Mouse (Mus musculus): ENCODE data around the gene Slc47a2. TPM values are rescaled to one million over a fixed set of nuclear protein-coding genes. Genes with fewer than 3 reads are reported as not detected.
A peak's percentile ranks its signal among the peaks of the same experiment; 100 is the strongest.

Gene Slc47a2
- total RNA-seq, 1 experiment: 4.1 TPM

DNA sequence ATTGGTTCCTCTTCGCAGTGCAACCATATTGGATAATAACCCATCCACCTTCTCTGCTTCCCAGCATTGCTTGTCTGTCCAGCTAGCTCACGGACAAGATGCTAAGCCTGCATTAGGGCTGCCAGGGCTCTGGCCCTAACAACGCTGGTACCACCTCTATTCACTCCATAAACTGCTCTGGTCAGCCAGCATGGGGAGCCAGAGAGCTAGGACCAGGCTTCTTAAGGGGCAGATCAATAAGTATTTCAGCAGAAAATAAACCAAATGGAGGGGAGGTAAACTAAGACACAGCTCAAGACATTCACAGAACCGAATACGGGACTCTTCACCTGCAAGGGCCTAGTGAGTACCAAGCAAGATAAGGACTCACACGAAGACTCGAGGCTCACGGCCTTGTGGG is 3.5 kb upstream of the Slc47a2 start:
- no peaks in the 10 kb centered on the region; a peak in 1 of 4 replicates for H3K4me1 ChIP-seq (ENCODE audit: control insufficient read depth in 2 of 2, insufficient read depth in 2 of 2, low read length in 2 of 2, poor library complexity in 1 of 2)
- TF ChIP-seq ZC3H11A (IDR thresholded peaks at IDR 0.05; ENCODE audit: borderline replicate concordance, low read depth, low read length) (no peak), ZNF384 (IDR thresholded peaks at IDR 0.05; ENCODE audit: low read depth, low read length) (no peak), MAFK (IDR thresholded peaks at IDR 0.05; ENCODE audit: insufficient read depth, low read depth, low read length) (no peak), HCFC1 (IDR thresholded peaks at IDR 0.05; ENCODE audit: borderline replicate concordance, insufficient read depth, low read length) (no peak), CHD2 (IDR thresholded peaks at IDR 0.05; ENCODE audit: low read depth, low read length) (no peak)
- no peak overlapping the region for H3K9ac ChIP-seq (ENCODE audit: insufficient read depth, low read depth, low read length, poor library complexity, severe bottlenecking)
- H3K27ac ChIP-seq (ENCODE audit: insufficient read depth, low read depth, low read length, poor library complexity, severe bottlenecking): no peak overlapping the region
- in situ Hi-C loops (cut with MboI; ENCODE audit: low sequenced_read_pairs in 2 of 2, unreplicated experiment in 2 of 2): no loop called here
- no peak for DNase-seq (ENCODE audit: low read depth, low spot score)
- no peaks in the 10 kb centered on the region for H3K9me3 ChIP-seq (ENCODE audit: control insufficient read depth, insufficient read depth, low read depth, low read length)
- H3K4me3 ChIP-seq (ENCODE audit: insufficient read depth in 1 of 2, low read depth in 1 of 2, low read length in 2 of 2, poor library complexity in 1 of 2, severe bottlenecking in 1 of 2): no peak overlapping the region
- peaks cover 2% of the 10 kb centered on the region; the same call in 1 of the 2 replicates for H3K36me3 ChIP-seq (ENCODE audit: control insufficient read depth, insufficient read depth, low read length, poor library complexity, severe bottlenecking)

DNA sequence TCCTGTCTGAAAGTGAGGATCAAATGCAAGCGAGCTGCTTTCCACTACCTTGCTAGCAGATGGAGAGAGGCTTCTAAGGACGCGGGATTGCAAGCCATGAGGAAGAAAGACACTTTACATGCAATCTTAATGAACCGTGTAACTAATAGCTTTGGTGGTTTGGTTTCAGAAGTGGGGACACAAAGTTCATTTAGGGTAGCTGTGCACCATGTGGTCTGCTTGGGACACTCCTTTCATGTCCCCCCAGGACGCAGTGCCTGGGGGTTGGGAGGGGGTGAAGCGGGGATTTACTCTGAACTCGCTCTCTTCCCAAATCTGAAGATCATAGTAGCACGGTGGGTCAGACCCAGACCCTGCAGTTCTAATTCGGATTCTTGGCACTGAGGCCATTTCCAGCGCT is 689 bp downstream of the Slc47a2 start:
- 0 out of 4 replicates have a peak, but pooled peaks cover 0 to 2% of the 10 kb centered on the region in 2 experiments for H3K4me1 ChIP-seq (ENCODE audit: control insufficient read depth in 2 of 2, insufficient read depth in 2 of 2, low read length in 2 of 2, poor library complexity in 1 of 2)
- in situ Hi-C loops (cut with MboI; ENCODE audit: low sequenced_read_pairs in 2 of 2, unreplicated experiment in 2 of 2): no loop called here
- H3K36me3 ChIP-seq (ENCODE audit: control insufficient read depth, insufficient read depth, low read length, poor library complexity, severe bottlenecking): no peaks in the 10 kb centered on the region
- no peak overlapping the region for H3K27ac ChIP-seq (ENCODE audit: insufficient read depth, low read depth, low read length, poor library complexity, severe bottlenecking)
- no peaks in the 10 kb centered on the region for H3K9me3 ChIP-seq (ENCODE audit: control insufficient read depth, insufficient read depth, low read depth, low read length)
- no peak overlapping the region for H3K9ac ChIP-seq (ENCODE audit: insufficient read depth, low read depth, low read length, poor library complexity, severe bottlenecking)
- no peak for DNase-seq (ENCODE audit: low read depth, low spot score)
- peak overlapping the region; percentile 12 to 59; a peak in 2 of 4 replicates for H3K4me3 ChIP-seq (ENCODE audit: insufficient read depth in 1 of 2, low read depth in 1 of 2, low read length in 2 of 2, poor library complexity in 1 of 2, severe bottlenecking in 1 of 2)
- TF ChIP-seq HCFC1 (IDR thresholded peaks at IDR 0.05; ENCODE audit: borderline replicate concordance, insufficient read depth, low read length): no peak
- no peak for TF ChIP-seq ZNF384 (IDR thresholded peaks at IDR 0.05; ENCODE audit: low read depth, low read length)
- TF ChIP-seq CHD2 (IDR thresholded peaks at IDR 0.05; ENCODE audit: low read depth, low read length): no peak
- TF ChIP-seq ZC3H11A (IDR thresholded peaks at IDR 0.05; ENCODE audit: borderline replicate concordance, low read depth, low read length): no peak
- TF ChIP-seq MAFK (IDR thresholded peaks at IDR 0.05; ENCODE audit: insufficient read depth, low read depth, low read length): no peak

DNA sequence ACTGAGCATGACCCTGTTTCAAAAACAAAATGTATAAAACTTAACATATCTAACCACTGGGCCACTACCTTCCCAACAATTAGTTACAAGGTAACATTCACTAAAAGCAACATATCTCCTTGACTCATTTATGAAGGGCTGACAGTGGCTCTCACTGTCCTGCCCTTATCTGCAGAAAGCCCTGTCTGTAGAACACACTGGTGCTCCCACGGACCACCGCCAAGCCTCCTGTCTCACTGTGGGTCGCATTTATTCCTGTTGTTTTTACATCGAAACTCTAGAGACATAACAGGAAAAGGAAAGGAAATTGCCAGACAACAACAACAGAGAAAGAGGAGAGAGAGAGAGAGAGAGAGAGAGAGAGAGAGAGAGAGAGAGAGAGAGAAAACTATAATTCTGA is 1.4 kb downstream of the Slc47a2 start:
- Histone ChIP-seq H3K4me3 (ENCODE audit: insufficient read depth in 1 of 2, low read depth in 1 of 2, low read length in 2 of 2, poor library complexity in 1 of 2, severe bottlenecking in 1 of 2) (no peak overlapping the region), H3K4me1 (ENCODE audit: control insufficient read depth in 2 of 2, insufficient read depth in 2 of 2, low read length in 2 of 2, poor library complexity in 1 of 2) (peaks cover 0 to 7% of the 10 kb centered on the region in 2 experiments; a peak in 1 of 4 replicates), H3K9me3 (ENCODE audit: control insufficient read depth, insufficient read depth, low read depth, low read length) (no peaks in the 10 kb centered on the region), H3K36me3 (ENCODE audit: control insufficient read depth, insufficient read depth, low read length, poor library complexity, severe bottlenecking) (no peaks in the 10 kb centered on the region), H3K9ac (ENCODE audit: insufficient read depth, low read depth, low read length, poor library complexity, severe bottlenecking) (no peak overlapping the region), H3K27ac (ENCODE audit: insufficient read depth, low read depth, low read length, poor library complexity, severe bottlenecking) (no peak overlapping the region)
- DNase-seq (ENCODE audit: low read depth, low spot score): no peak
- in situ Hi-C loops (cut with MboI; ENCODE audit: low sequenced_read_pairs in 2 of 2, unreplicated experiment in 2 of 2): no loop called here
- TF ChIP-seq ZNF384 (IDR thresholded peaks at IDR 0.05; ENCODE audit: low read depth, low read length): no peak
- no peak for TF ChIP-seq HCFC1 (IDR thresholded peaks at IDR 0.05; ENCODE audit: borderline replicate concordance, insufficient read depth, low read length)
- TF ChIP-seq ZC3H11A (IDR thresholded peaks at IDR 0.05; ENCODE audit: borderline replicate concordance, low read depth, low read length): no peak

DNA sequence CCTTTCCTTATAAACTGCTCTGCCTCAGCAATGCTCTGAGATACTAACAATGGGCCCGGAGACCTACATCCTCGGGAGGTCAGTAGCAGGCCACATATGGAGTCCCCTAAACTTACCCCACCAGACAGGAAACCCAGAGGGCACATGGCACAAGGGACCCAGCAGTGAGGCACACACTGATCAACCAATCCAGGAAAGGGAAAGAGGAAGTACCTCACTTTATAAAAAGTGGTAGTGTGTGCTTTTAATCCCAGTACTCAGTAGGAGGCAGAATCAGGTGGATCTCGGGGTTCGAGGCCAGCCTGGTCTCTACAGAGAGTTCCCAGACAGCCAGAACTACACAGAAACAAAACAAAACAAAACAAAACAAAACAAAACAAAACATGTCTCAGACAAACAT is 2.3 kb downstream of the Slc47a2 start:
- no peaks in the 10 kb centered on the region for H3K36me3 ChIP-seq (ENCODE audit: control insufficient read depth, insufficient read depth, low read length, poor library complexity, severe bottlenecking)
- H3K4me3 ChIP-seq (ENCODE audit: insufficient read depth in 1 of 2, low read depth in 1 of 2, low read length in 2 of 2, poor library complexity in 1 of 2, severe bottlenecking in 1 of 2): no peak overlapping the region
- DNase-seq (ENCODE audit: low read depth, low spot score): no peak
- H3K9me3 ChIP-seq (ENCODE audit: control insufficient read depth, insufficient read depth, low read depth, low read length): no peaks in the 10 kb centered on the region
- H3K27ac ChIP-seq (ENCODE audit: insufficient read depth, low read depth, low read length, poor library complexity, severe bottlenecking): no peak overlapping the region
- H3K9ac ChIP-seq (ENCODE audit: insufficient read depth, low read depth, low read length, poor library complexity, severe bottlenecking): no peak overlapping the region
- no peak for TF ChIP-seq ZC3H11A (IDR thresholded peaks at IDR 0.05; ENCODE audit: borderline replicate concordance, low read depth, low read length)
- no peak for TF ChIP-seq HCFC1 (IDR thresholded peaks at IDR 0.05; ENCODE audit: borderline replicate concordance, insufficient read depth, low read length)
- TF ChIP-seq CHD2 (IDR thresholded peaks at IDR 0.05; ENCODE audit: low read depth, low read length): no peak
- no peak for TF ChIP-seq MAFK (IDR thresholded peaks at IDR 0.05; ENCODE audit: insufficient read depth, low read depth, low read length)
- TF ChIP-seq ZNF384 (IDR thresholded peaks at IDR 0.05; ENCODE audit: low read depth, low read length): no peak
- in situ Hi-C loops (cut with MboI; ENCODE audit: low sequenced_read_pairs in 2 of 2, unreplicated experiment in 2 of 2): no loop called here
- peaks cover 0 to 7% of the 10 kb centered on the region in 2 experiments; a peak in 1 of 4 replicates for H3K4me1 ChIP-seq (ENCODE audit: control insufficient read depth in 2 of 2, insufficient read depth in 2 of 2, low read length in 2 of 2, poor library complexity in 1 of 2)

DNA sequence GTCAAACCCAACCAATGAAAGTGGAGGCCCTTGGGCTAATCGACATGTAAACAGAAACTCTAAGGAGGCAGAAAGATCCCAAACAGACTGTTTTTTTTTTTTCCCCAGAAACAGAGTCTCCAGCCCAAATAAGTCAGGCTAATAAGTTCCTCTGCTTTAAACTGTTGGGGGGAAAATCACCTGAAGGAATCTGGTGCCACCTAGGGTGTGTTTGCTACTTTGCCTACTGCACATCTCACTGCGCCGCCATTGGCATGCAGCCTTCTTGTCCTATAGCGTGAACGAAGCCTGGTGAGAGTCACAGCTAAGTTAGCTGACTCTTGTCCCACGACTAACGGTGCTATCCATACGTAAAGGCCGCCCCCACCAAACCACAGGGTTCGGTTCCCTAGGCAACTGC is 5.1 kb downstream of the Slc47a2 start:
- in situ Hi-C loops (cut with MboI; ENCODE audit: low sequenced_read_pairs in 2 of 2, unreplicated experiment in 2 of 2): no loop called here
- no peak overlapping the region for H3K27ac ChIP-seq (ENCODE audit: insufficient read depth, low read depth, low read length, poor library complexity, severe bottlenecking)
- H3K4me3 ChIP-seq (ENCODE audit: insufficient read depth in 1 of 2, low read depth in 1 of 2, low read length in 2 of 2, poor library complexity in 1 of 2, severe bottlenecking in 1 of 2): no peak overlapping the region
- no peak overlapping the region for H3K9ac ChIP-seq (ENCODE audit: insufficient read depth, low read depth, low read length, poor library complexity, severe bottlenecking)
- DNase-seq (ENCODE audit: low read depth, low spot score): no peak
- no peaks in the 10 kb centered on the region for H3K36me3 ChIP-seq (ENCODE audit: control insufficient read depth, insufficient read depth, low read length, poor library complexity, severe bottlenecking)
- TF ChIP-seq ZC3H11A (IDR thresholded peaks at IDR 0.05; ENCODE audit: borderline replicate concordance, low read depth, low read length): no peak
- TF ChIP-seq ZNF384 (IDR thresholded peaks at IDR 0.05; ENCODE audit: low read depth, low read length): no peak
- no peak for TF ChIP-seq HCFC1 (IDR thresholded peaks at IDR 0.05; ENCODE audit: borderline replicate concordance, insufficient read depth, low read length)
- TF ChIP-seq CHD2 (IDR thresholded peaks at IDR 0.05; ENCODE audit: low read depth, low read length): no peak
- no peak for TF ChIP-seq MAFK (IDR thresholded peaks at IDR 0.05; ENCODE audit: insufficient read depth, low read depth, low read length)
- H3K4me1 ChIP-seq (ENCODE audit: control insufficient read depth in 2 of 2, insufficient read depth in 2 of 2, low read length in 2 of 2, poor library complexity in 1 of 2): peaks cover 0 to 7% of the 10 kb centered on the region in 2 experiments; a peak in 1 of 4 replicates
- no peaks in the 10 kb centered on the region for H3K9me3 ChIP-seq (ENCODE audit: control insufficient read depth, insufficient read depth, low read depth, low read length)
